Mouse (Mus musculus): ENCODE measurements at regions not wholly inside any gene's neighbourhood (a gene's known extent, or its start where the extent isn't known, plus 50 kb on each side); places are given as distances from the start of the nearest gene placed in this dataset.

DNA sequence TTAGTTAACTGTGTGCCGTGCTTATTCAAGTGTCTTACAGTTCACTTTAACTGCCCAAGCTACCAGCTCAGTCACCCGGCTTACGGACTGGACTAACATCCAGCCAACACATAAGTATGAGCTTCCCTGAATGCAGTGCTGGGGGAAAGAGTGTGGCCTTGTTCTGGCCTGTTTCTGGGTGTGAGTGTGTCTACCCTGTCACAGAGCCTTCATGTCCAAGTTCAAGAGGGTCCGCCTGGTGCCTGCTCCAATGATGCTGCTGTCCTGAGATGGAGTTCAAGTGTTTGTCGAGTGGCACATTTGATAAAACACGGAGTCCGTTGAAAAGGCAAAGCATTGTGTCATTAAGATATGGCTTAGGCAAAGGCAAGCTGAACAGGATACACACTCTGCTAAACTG lies 135.0 kb upstream of the Ctbp2 start:
- 89% methylated on average over 7 of the region's 7 CpGs for WGBS
- TF ChIP-seq CTCF (IDR thresholded peaks at IDR 0.05; ENCODE audit: insufficient read depth, low read depth, low read length) = no peak
- no peak for TF ChIP-seq POLR2A (IDR thresholded peaks at IDR 0.05; ENCODE audit: insufficient read depth, low read depth, low read length)
- Histone ChIP-seq H3K4me1 (ENCODE audit: control insufficient read depth, insufficient read depth, low read length) (no peaks in the 10 kb centered on the region), H3K4me3 (ENCODE audit: insufficient read depth, low read depth, low read length) (no peak overlapping the region), H3K27ac (ENCODE audit: insufficient read depth, low read depth, low read length) (no peak overlapping the region)

DNA sequence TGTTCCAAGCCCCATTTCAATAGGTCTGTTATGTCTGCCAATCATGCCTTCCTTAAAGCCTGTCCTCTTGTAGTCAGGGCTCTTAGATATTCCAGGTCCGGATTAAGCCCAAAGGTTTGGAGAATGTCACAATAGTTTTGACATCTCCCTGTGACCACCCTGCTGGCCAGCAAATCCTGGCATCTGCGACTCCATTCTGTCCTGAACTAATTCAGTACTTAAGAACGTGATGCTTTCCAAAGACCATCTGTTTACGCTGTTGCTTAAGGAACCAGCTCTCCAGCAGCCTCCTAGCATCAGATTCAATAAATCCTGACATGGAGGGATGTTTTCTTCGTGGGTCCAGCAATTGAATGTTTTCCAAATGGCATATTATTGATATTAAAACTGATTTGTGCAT lies 132.7 kb upstream of the Ctbp2 start:
- Histone ChIP-seq H3K4me3 (ENCODE audit: insufficient read depth, low read depth, low read length) (no peak overlapping the region), H3K4me1 (ENCODE audit: control insufficient read depth, insufficient read depth, low read length) (no peaks in the 10 kb centered on the region), H3K27ac (ENCODE audit: insufficient read depth, low read depth, low read length) (no peak overlapping the region)
- WGBS = 82% methylated on average over 5 of the region's 5 CpGs
- TF ChIP-seq CTCF (IDR thresholded peaks at IDR 0.05; ENCODE audit: insufficient read depth, low read depth, low read length) (no peak), POLR2A (IDR thresholded peaks at IDR 0.05; ENCODE audit: insufficient read depth, low read depth, low read length) (no peak)

DNA sequence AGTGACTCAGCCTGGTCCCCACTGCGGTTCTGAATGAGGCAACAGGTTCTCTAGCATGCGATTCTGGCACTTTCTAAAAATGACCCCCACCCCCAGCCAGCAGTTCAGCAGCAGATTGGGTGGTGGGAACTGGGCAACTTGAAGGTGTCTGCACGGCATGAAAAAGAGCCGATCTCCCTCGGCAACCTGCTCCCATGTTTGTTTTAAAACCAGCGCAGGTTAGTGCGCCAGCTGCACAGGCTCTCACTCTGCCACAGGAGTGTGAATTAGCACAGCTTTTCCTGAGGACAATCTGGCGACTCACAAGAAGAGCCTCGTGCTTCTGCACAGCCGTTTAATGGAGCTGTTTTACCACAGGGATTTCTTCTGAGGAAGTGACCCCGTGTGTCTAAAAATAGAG lies 120.4 kb upstream of the Ctbp2 start:
- no peak overlapping the region for H3K4me3 ChIP-seq (ENCODE audit: insufficient read depth, low read depth, low read length)
- H3K27ac ChIP-seq (ENCODE audit: insufficient read depth, low read depth, low read length) = no peak overlapping the region
- TF ChIP-seq CTCF (IDR thresholded peaks at IDR 0.05; ENCODE audit: insufficient read depth, low read depth, low read length) = no peak
- TF ChIP-seq POLR2A (IDR thresholded peaks at IDR 0.05; ENCODE audit: insufficient read depth, low read depth, low read length) = no peak
- 24% methylated on average over 11 of the region's 11 CpGs for WGBS
- peaks cover 3% of the 10 kb centered on the region for H3K4me1 ChIP-seq (ENCODE audit: control insufficient read depth, insufficient read depth, low read length)

DNA sequence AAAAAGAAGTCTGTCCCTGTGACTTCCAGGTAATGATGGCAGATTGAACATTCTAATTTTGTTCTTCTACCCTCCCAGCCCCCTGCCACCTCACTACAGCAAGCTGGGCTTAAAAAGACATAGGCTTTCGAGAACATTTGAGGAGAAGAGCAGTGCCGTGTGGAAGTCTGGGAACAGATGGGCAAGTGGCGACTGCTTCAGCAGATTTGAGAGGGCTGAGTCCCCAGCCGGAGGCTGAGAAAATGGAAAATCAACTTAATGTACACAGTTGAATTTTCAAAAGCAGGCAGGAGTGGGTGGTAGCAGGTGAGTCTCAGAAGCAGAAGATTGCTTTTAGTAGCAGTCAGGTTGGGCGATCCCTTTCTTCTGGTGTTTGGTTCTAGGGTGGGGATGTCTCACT lies 110.2 kb upstream of the Ctbp2 start:
- Histone ChIP-seq H3K27ac (ENCODE audit: insufficient read depth, low read depth, low read length) (no peak overlapping the region), H3K4me3 (ENCODE audit: insufficient read depth, low read depth, low read length) (no peak overlapping the region), H3K4me1 (ENCODE audit: control insufficient read depth, insufficient read depth, low read length) (peaks cover 19% of the 10 kb centered on the region)
- TF ChIP-seq CTCF (IDR thresholded peaks at IDR 0.05; ENCODE audit: insufficient read depth, low read depth, low read length) (no peak), POLR2A (IDR thresholded peaks at IDR 0.05; ENCODE audit: insufficient read depth, low read depth, low read length) (no peak)
- WGBS = 76% methylated on average over 5 of the region's 5 CpGs

DNA sequence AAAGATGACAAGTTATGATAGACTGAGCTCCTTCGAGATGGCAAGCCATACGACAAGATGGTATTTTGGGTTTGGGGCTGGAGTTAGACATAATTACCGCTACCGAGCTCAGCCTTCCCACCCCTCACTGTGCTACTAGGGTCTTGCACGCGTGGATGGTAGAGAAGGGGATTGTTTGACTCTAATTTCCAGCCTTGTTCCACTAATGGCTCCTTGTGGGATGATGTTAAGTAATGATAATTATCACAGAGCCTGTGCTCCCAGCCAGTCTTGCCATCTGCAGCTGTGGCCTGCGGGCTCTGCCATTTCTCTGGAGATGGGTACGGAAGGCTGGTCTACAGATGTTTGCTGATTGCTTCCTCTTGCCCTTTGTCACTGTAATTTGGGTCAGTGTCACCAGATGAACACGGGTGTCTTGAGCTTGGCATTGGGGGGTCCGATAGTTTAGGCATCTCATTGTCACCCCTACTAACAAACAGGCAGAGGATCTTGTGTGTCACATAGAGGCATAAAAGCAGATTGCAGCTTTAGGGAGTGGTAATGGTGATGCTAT lies 108.8 kb upstream of the Ctbp2 start:
- H3K4me3 ChIP-seq (ENCODE audit: insufficient read depth, low read depth, low read length) = no peak overlapping the region
- 40% methylated on average over 10 of the region's 10 CpGs for WGBS
- TF ChIP-seq CTCF (IDR thresholded peaks at IDR 0.05; ENCODE audit: insufficient read depth, low read depth, low read length) (no peak), POLR2A (IDR thresholded peaks at IDR 0.05; ENCODE audit: insufficient read depth, low read depth, low read length) (no peak)
- H3K27ac ChIP-seq (ENCODE audit: insufficient read depth, low read depth, low read length) = 0 out of 2 replicates have a peak overlapping the region, but pooled peaks have one; percentile 31
- peaks cover 19% of the 10 kb centered on the region for H3K4me1 ChIP-seq (ENCODE audit: control insufficient read depth, insufficient read depth, low read length)

DNA sequence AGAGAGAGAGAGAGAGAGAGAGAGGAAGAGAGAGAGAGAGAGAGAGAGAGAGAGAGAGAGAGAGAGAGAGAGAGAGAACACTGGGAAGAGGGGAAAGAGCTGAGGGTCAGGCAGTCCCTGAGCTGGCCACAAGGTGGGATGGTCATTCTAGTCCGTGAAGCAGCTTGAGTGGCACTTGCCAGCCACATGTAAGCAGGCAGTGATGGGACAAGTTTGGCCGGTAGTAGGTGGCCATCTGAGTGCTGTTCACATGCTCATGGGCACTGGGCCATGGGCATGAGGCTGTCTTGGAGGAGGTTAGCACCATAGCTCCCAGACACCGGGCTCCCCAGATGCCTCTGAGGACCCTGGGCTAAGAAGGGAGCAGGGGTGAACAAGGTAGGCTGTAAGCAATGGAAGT lies 106.7 kb upstream of the Ctbp2 start:
- no peak overlapping the region for H3K4me3 ChIP-seq (ENCODE audit: insufficient read depth, low read depth, low read length)
- TF ChIP-seq POLR2A (IDR thresholded peaks at IDR 0.05; ENCODE audit: insufficient read depth, low read depth, low read length) (no peak), CTCF (IDR thresholded peaks at IDR 0.05; ENCODE audit: insufficient read depth, low read depth, low read length) (no peak)
- H3K4me1 ChIP-seq (ENCODE audit: control insufficient read depth, insufficient read depth, low read length) = peaks cover 19% of the 10 kb centered on the region
- H3K27ac ChIP-seq (ENCODE audit: insufficient read depth, low read depth, low read length) = no peak overlapping the region
- 55% methylated on average over 3 of the region's 3 CpGs for WGBS

DNA sequence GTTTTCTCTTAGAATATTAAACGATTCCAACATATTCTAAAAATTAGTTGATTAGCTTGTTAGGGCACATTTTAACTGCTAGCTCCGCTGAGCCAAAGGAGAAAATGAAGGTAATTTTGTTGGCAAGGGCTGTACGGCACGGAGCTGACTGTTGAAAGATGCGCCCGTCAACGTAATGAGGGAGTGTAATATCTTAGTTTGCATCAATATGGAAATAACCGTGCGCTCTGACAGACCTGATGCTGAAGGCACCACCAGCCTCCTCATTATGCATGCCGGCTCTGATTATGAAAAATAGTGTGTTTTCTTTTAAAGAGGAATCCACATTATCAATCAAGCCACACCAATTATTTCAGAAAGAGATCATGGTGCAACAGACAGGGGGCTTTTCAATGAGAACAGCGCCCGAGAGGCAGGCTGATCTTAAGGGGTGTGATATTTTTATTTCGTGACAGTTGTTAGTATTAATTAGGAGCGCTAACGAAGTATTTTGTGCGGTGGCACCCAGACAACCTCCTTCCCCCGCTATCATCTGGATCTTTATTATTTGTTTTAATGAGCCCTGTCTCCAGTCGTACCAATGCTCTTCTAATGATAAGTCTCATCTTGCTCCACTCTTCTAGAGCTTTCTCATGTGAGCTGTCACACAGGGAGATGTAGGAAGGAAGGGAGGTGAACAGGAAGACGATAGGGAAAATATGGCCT lies 99.9 kb upstream of the Ctbp2 start:
- H3K4me1 ChIP-seq (ENCODE audit: control insufficient read depth, insufficient read depth, low read length) = no peaks in the 10 kb centered on the region
- no peak overlapping the region for H3K27ac ChIP-seq (ENCODE audit: insufficient read depth, low read depth, low read length)
- no peak overlapping the region for H3K4me3 ChIP-seq (ENCODE audit: insufficient read depth, low read depth, low read length)
- WGBS = 34% methylated on average over 19 of the region's 19 CpGs
- TF ChIP-seq POLR2A (IDR thresholded peaks at IDR 0.05; ENCODE audit: insufficient read depth, low read depth, low read length) (no peak), CTCF (IDR thresholded peaks at IDR 0.05; ENCODE audit: insufficient read depth, low read depth, low read length) (no peak)

DNA sequence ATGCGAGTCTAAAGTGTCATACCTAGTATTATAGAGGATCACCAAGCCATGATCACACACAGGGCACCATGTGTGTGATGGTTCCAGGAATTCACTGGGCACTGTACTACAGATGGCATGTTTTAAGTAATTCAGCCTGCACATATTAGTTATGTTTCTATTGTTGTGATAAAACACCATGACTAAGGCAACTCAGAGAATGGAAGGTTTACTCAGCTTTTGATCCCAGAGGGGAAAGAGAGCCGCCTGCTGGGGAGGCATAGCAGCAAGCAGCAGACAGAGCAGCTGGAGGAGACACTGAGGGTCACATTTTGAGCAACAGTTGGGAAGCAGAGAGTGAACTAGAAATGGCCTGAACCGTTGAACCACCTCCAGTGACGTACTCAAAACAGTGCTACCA lies 88.2 kb upstream of the Ctbp2 start:
- Histone ChIP-seq H3K4me3 (ENCODE audit: insufficient read depth, low read depth, low read length) (no peak overlapping the region), H3K27ac (ENCODE audit: insufficient read depth, low read depth, low read length) (no peak overlapping the region), H3K4me1 (ENCODE audit: control insufficient read depth, insufficient read depth, low read length) (no peaks in the 10 kb centered on the region)
- WGBS = 75% methylated on average over 4 of the region's 4 CpGs
- TF ChIP-seq CTCF (IDR thresholded peaks at IDR 0.05; ENCODE audit: insufficient read depth, low read depth, low read length) (no peak), POLR2A (IDR thresholded peaks at IDR 0.05; ENCODE audit: insufficient read depth, low read depth, low read length) (no peak)

DNA sequence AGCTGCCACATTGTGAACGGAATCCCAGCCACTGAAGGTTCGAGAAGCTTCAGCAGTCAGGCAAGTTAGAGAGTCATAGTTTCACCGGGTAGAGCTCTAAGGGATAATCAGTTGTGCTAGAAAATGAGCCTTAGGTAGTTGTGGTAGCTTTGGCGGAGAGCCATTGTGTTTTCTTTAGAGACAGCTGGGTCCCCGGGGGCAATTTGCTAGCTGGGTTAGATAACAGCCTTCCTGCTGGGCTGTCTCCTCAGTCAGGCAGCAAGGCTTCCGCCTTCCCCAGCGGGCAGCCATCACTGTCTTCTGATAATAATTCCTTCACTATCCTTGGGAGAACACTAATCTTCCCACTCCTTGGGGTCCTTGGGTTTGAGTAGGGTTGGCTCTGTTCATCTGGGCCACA lies 81.5 kb upstream of the Ctbp2 start:
- WGBS = 24% methylated on average over 7 of the region's 7 CpGs
- H3K27ac ChIP-seq (ENCODE audit: insufficient read depth, low read depth, low read length) = no peak overlapping the region
- no peak overlapping the region for H3K4me3 ChIP-seq (ENCODE audit: insufficient read depth, low read depth, low read length)
- peaks cover 7% of the 10 kb centered on the region; the same call in 1 of the 2 replicates for H3K4me1 ChIP-seq (ENCODE audit: control insufficient read depth, insufficient read depth, low read length)
- no peak for TF ChIP-seq CTCF (IDR thresholded peaks at IDR 0.05; ENCODE audit: insufficient read depth, low read depth, low read length)
- no peak for TF ChIP-seq POLR2A (IDR thresholded peaks at IDR 0.05; ENCODE audit: insufficient read depth, low read depth, low read length)

Measured in olfactory bulb, adult 2 months (tissue).